Mouse (Mus musculus) forebrain, embryonic 14.5 days (tissue): ENCODE data around the gene Gm20388. TPM values are rescaled to one million over a fixed set of nuclear protein-coding genes. Genes with fewer than 3 reads are reported as not detected.

Source experiments
- ATAC-seq: fragments of 200-750 bp; cut with Nextera tagmentation; 2 replicates; pipeline ENCODE4 v1.8.0; 2017; ENCODE audit warnings: mild to moderate bottlenecking, moderate library complexity
- DNase-seq: peaks from one replicate; pipeline ENCODE4 v3.0.0-alpha.2; 2015; ENCODE audit warnings: low spot score
- H3K27ac ChIP-seq: fragments of 300-500 bp; sonication (generic); 2 replicates; pipeline ENCODE4 v1.5.1; 2014; ENCODE audit warnings: low read depth, mild to moderate bottlenecking, control low read depth, low read length, moderate library complexity
- H3K27me3 ChIP-seq: fragments of 300-500 bp; sonication (generic); replicated peaks from 2 replicates; pipeline ENCODE4 v1.6.1; 2014; ENCODE audit warnings: low read length, control low read depth, mixed read lengths; ENCODE audit not compliant: control insufficient read depth, insufficient read depth
- H3K36me3 ChIP-seq: fragments of 300-500 bp; sonication (generic); 2 replicates; pipeline ENCODE4 v1.6.1; 2014; ENCODE audit warnings: low read length, control low read depth; ENCODE audit not compliant: control insufficient read depth, insufficient read depth
- H3K4me1 ChIP-seq: fragments of 300-500 bp; sonication (generic); 2 replicates; pipeline ENCODE4 v1.6.1; 2014; ENCODE audit warnings: antibody characterized with exemption, low read length, control low read depth; ENCODE audit not compliant: control insufficient read depth, insufficient read depth
- H3K4me2 ChIP-seq: fragments of 300-500 bp; sonication (generic); 2 replicates; pipeline ENCODE4 v1.6.1; 2014; ENCODE audit warnings: mild to moderate bottlenecking, control low read depth, low read length
- H3K4me3 ChIP-seq: fragments of 300-500 bp; sonication (generic); 2 replicates; pipeline ENCODE4 v1.5.1; 2014; ENCODE audit warnings: low read depth, low read length, control low read depth
- H3K9ac ChIP-seq: fragments of 300-500 bp; sonication (generic); 2 replicates; pipeline ENCODE4 v1.6.1; 2014; ENCODE audit warnings: mild to moderate bottlenecking, low read length, control low read depth, moderate library complexity
- H3K9me3 ChIP-seq: fragments of 300-500 bp; sonication (generic); replicated peaks from 2 replicates; pipeline ENCODE4 v1.6.1; 2016; ENCODE audit warnings: low read length, control low read depth, mixed read lengths; ENCODE audit not compliant: control insufficient read depth
- WGBS: fragments of 180-500 bp; shearing (Covaris S2); extraction: QIAGEN DNeasy Blood & Tissue Kit; methylation state at CpG from one replicate; pipeline ENCODE4 v1.1.7; 2014; 5-methylcytosine and 5-hydroxymethylcytosine counted together
- polyA plus RNA-seq: library from polyadenylated mRNA; unstranded; fragments of >200 nt; fragmentation: Nextera tagmentation; extraction: Ambion mirVana; gene quantifications from 2 replicates; pipeline ENCODE4 v1.2.1, GENCODE M21; 2014

Gm20388 gene
- polyA plus RNA-seq, 1 experiment from 2014 or later: 7.4 TPM

GRCm38 (mm10) chr8:122584981-122585380 is 2674.3 kb downstream of the Gm20388 start:
- H3K27ac ChIP-seq: no peak overlapping the region
- no peak for ATAC-seq
- no peaks in the 10 kb centered on the region for H3K27me3 ChIP-seq
- H3K9me3 ChIP-seq: no peaks in the 10 kb centered on the region
- no peak overlapping the region for H3K4me2 ChIP-seq
- H3K36me3 ChIP-seq: no peaks in the 10 kb centered on the region
- H3K4me1 ChIP-seq: peaks cover 5% of the 10 kb centered on the region; the same call in 1 of the 2 replicates
- H3K4me3 ChIP-seq: no peak overlapping the region
- no peak overlapping the region for H3K9ac ChIP-seq
- DNase-seq: no peak
- WGBS: 82% methylated on average over 9 of the region's 9 CpGs

DNA sequence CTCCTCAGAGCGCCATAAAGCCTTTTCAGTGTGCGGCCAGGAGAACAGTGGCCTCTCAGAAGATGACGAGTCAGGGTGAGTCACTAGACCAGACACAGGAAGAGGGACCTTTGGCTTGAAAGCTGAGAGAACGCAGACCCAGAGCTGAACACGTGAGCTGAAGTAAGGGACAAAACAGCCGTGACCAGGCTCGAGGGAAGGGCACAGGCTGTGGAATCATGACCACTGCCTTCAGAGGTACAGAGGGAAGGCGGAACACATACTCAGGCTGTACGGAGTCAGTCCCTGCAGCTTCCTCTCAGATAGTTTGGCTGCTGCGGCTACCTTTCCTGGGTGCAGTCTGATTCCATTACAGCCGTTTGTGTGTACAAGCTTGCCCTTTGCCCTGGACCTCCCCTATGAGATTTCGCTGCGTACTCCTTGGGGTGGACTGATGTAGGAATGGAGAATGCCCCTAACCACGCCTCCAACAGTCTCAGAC is 2674.8 kb downstream of the Gm20388 start:
- no peak overlapping the region for H3K9ac ChIP-seq
- H3K4me1 ChIP-seq: peaks cover 5% of the 10 kb centered on the region; the same call in 1 of the 2 replicates
- no peak overlapping the region for H3K27ac ChIP-seq
- H3K27me3 ChIP-seq: no peaks in the 10 kb centered on the region
- H3K4me2 ChIP-seq: no peak overlapping the region
- no peaks in the 10 kb centered on the region for H3K9me3 ChIP-seq
- ATAC-seq (no peak), DNase-seq (no peak)
- WGBS: 80% methylated on average over 14 of the region's 14 CpGs
- no peak overlapping the region for H3K4me3 ChIP-seq
- no peaks in the 10 kb centered on the region for H3K36me3 ChIP-seq

DNA sequence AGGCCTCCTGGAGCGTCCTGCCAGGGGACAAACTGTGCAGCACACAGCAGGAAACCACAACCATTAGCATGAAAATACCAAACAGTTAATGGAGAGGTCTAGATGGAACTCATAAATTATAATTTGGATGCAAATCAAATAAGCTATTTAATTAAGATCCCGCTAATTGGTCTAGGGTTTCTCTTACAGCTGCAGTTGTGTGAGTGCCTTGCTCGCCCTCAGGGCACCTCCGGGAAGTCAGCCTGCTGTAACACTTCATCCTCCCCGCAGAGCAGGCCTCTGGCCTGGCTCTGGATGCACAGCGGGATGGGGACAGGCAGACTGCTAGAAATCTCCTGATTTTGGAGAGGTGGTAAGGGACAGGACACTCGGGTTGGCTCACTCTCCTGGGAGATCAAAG is 2675.5 kb downstream of the Gm20388 start:
- ATAC-seq: 0 out of 2 replicates have a peak, but pooled peaks have one; percentile 34

GRCm38 (mm10) chr8:122586749-122587148 is 2676.1 kb downstream of the Gm20388 start:
- no peak overlapping the region for H3K27ac ChIP-seq
- no peaks in the 10 kb centered on the region for H3K36me3 ChIP-seq
- DNase-seq (no peak), ATAC-seq (no peak)
- H3K9ac ChIP-seq: no peak overlapping the region
- H3K4me1 ChIP-seq: peaks cover 5% of the 10 kb centered on the region; the same call in 1 of the 2 replicates
- H3K4me3 ChIP-seq: no peak overlapping the region
- no peak overlapping the region for H3K4me2 ChIP-seq
- 82% methylated on average over 10 of the region's 10 CpGs for WGBS
- no peaks in the 10 kb centered on the region for H3K9me3 ChIP-seq
- H3K27me3 ChIP-seq: no peaks in the 10 kb centered on the region

More for the DNA sequence above, 2675.5 kb downstream of the Gm20388 start:
- 17% methylated on average over 7 of the region's 7 CpGs for WGBS
- Histone ChIP-seq H3K27ac (no peak overlapping the region), H3K9me3 (no peaks in the 10 kb centered on the region), H3K4me3 (no peak overlapping the region), H3K4me2 (no peak overlapping the region), H3K36me3 (no peaks in the 10 kb centered on the region), H3K27me3 (no peaks in the 10 kb centered on the region), H3K9ac (no peak overlapping the region), H3K4me1 (peaks cover 5% of the 10 kb centered on the region; the same call in 1 of the 2 replicates)
- peak; percentile 61 for DNase-seq

DNA sequence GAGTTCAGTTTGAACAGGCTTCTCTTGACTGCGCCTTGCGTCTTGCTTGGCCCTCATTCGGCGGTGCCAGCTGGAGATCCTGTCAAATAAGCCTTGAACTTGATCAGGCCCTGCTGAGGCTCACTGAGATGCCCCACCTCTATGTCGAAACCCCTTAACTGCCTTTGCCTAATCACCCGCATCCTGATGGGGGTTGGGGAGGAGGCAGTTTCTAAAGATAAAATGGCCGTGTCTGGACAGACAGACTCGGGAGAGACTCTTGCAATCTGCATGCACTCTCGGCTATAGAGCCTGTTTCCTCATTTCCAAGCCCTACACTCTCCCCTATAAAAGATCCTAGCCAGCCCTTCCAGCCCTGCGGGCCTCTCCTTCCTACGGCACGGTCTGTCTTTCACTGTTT is 2682.6 kb downstream of the Gm20388 start:
- DNase-seq: no peak
- 88% methylated on average over 12 of the region's 12 CpGs for WGBS
- no peaks in the 10 kb centered on the region for H3K4me1 ChIP-seq
- H3K4me3 ChIP-seq: no peak overlapping the region
- no peaks in the 10 kb centered on the region for H3K36me3 ChIP-seq
- peak overlapping the region; percentile 30; the same call in 1 of the 2 replicates for H3K27ac ChIP-seq
- no peaks in the 10 kb centered on the region for H3K9me3 ChIP-seq
- H3K9ac ChIP-seq: no peak overlapping the region
- no peak for ATAC-seq
- no peaks in the 10 kb centered on the region for H3K27me3 ChIP-seq
- no peak overlapping the region for H3K4me2 ChIP-seq

GRCm38 (mm10) chr8:122593783-122594507 is 2683.3 kb downstream of the Gm20388 start:
- no peaks in the 10 kb centered on the region for H3K4me1 ChIP-seq

DNA sequence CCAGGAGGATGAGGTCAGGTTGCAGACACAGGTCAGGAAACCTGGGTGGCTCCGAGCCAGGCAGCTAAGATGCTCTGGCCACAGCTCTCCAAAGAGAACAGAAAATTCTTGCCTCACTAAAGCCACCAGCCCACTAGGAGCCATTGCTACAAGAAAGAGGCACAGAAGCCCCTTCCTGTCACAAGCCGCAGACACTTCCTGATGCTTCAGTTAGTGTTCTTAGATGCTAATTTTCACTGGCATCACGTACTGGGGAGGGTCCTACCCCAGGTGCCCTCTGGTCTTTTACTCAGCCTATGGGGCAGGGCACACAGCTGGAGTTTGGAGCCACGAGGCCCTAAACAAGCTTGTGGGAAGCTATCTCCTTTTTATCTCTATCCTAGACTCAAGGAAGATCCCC is 2685.4 kb downstream of the Gm20388 start:
- H3K27me3 ChIP-seq: no peaks in the 10 kb centered on the region
- ATAC-seq (no peak), DNase-seq (no peak)
- H3K36me3 ChIP-seq: no peaks in the 10 kb centered on the region
- no peak overlapping the region for H3K4me2 ChIP-seq
- no peak overlapping the region for H3K4me3 ChIP-seq
- H3K9ac ChIP-seq: no peak overlapping the region
- H3K4me1 ChIP-seq: no peaks in the 10 kb centered on the region
- 67% methylated on average over 4 of the region's 4 CpGs for WGBS
- H3K9me3 ChIP-seq: no peaks in the 10 kb centered on the region
- H3K27ac ChIP-seq: no peak overlapping the region

More at GRCm38 (mm10) chr8:122593783-122594507, 2683.3 kb downstream of the Gm20388 start:
- Histone ChIP-seq H3K9me3 (no peaks in the 10 kb centered on the region), H3K9ac (no peak overlapping the region), H3K4me2 (no peak overlapping the region), H3K27ac (peak overlapping the region; percentile 54; the same call in 1 of the 2 replicates), H3K27me3 (no peaks in the 10 kb centered on the region), H3K4me3 (no peak overlapping the region), H3K36me3 (no peaks in the 10 kb centered on the region)
- WGBS: 80% methylated on average over 19 of the region's 19 CpGs
- ATAC-seq: no peak
- DNase-seq: no peak

DNA sequence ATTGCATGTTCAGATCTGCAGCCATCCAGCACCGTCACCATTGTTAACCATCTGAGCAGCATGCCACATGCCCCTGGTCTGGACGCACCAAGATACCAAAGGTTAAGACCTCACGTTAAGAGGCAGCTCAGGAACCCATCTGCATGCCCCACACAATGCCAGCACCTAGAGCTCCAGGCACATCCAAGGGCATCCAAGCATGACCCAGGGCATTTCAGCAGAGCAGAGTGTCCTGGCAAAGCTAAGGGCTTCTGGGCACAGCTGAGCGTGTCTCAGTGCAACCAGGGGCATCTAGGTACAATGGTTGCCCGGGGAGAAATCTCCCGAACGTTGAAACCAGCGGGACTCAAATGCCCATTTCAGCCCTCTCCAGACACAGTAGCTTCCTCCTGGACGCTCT is 2690.0 kb downstream of the Gm20388 start:
- no peak overlapping the region for H3K9ac ChIP-seq
- DNase-seq: no peak
- H3K27me3 ChIP-seq: no peaks in the 10 kb centered on the region
- H3K9me3 ChIP-seq: no peaks in the 10 kb centered on the region
- WGBS: 92% methylated on average over 9 of the region's 9 CpGs
- no peak overlapping the region for H3K4me2 ChIP-seq
- H3K4me1 ChIP-seq: no peaks in the 10 kb centered on the region
- H3K27ac ChIP-seq: no peak overlapping the region
- H3K4me3 ChIP-seq: no peak overlapping the region
- no peak for ATAC-seq
- H3K36me3 ChIP-seq: no peaks in the 10 kb centered on the region

DNA sequence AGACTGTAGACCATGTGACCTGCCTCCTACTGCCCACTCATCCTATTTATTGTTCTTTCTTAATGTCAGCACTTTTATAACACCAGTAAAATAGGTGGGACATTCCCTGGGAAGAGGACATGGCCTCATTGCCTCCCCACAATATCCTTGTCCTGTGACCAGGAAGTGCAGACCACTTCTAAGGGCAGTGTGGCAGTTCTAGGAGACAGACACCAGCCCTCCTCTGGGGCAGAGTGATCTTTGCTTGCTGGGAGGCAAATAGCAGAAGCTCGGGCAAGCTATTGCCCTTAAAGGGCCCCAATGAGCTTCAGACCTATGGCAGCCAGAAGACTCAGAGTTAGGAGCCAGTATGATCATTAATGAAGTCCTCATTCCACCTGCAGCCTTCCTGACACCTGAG is 2694.0 kb downstream of the Gm20388 start:
- no peak for ATAC-seq
- no peaks in the 10 kb centered on the region for H3K9me3 ChIP-seq
- no peak overlapping the region for H3K4me3 ChIP-seq
- H3K27ac ChIP-seq: no peak overlapping the region
- WGBS: 72% methylated on average over 1 of the region's 1 CpGs
- no peaks in the 10 kb centered on the region for H3K36me3 ChIP-seq
- H3K9ac ChIP-seq: no peak overlapping the region
- no peak overlapping the region for H3K4me2 ChIP-seq
- no peaks in the 10 kb centered on the region for H3K4me1 ChIP-seq
- no peak for DNase-seq
- no peaks in the 10 kb centered on the region for H3K27me3 ChIP-seq
